ENCODE assay signal across 9 mouse cellular contexts in genomic region chr2:165888813-165889221, GRCm38 (mm10). TPM values are rescaled to one million over a fixed set of nuclear protein-coding genes. Genes with fewer than 3 reads are reported as not detected.
A peak's percentile ranks its signal among the peaks of the same experiment; 100 is the strongest.
DNase-seq lines count a peak whose midpoint lies in the region; ATAC-seq and TF ChIP-seq lines count a peak whose summit lies in the region.
"Had no signal": no experiment of that assay in that cellular context is flagged by ENCODE, and none has a peak within 500 bp of the region (broad histone marks: within the 10 kb centered on the region; RNA-seq: fewer than 3 reads in every experiment).

No protein-coding gene starts in this region.

- H3K9ac ChIP-seq in heart, postnatal 0 days (replicated peaks; ENCODE audit: low read depth, low read length) = no peak overlapping the region
- no peak overlapping the region for H3K9ac ChIP-seq in hindbrain, postnatal 0 days (replicated peaks; ENCODE audit: low read length)

- no peaks in the 10 kb centered on the region for H3K9me3 ChIP-seq in heart, postnatal 0 days (replicated peaks; ENCODE audit: control insufficient read depth, low read length)
- H3K9me3 ChIP-seq in hindbrain, postnatal 0 days (ENCODE audit: low read length) = no peaks in the 10 kb centered on the region

- WGBS in heart, postnatal 0 days = 19% methylated on average over 3 of the region's 3 CpGs
- WGBS in hindbrain, postnatal 0 days = 14% methylated on average over 3 of the region's 3 CpGs

- TF ChIP-seq CTCF in heart, postnatal 0 days (IDR thresholded peaks at IDR 0.05; ENCODE audit: low read depth) = no peak
- TF ChIP-seq CTCF in hindbrain, postnatal 0 days (IDR thresholded peaks at IDR 0.05; ENCODE audit: low read depth) = no peak

- intact Hi-C loops in left cerebral cortex, postnatal 10 days (cut with DNase I) = loop anchor here (5.0 kb wide), 1 partner anchor 67 kb away; no protein-coding TSS in a partner anchor

- no peak overlapping the region for H3K4me2 ChIP-seq in heart, postnatal 0 days (ENCODE audit: low read depth, low read length)
- H3K4me2 ChIP-seq in hindbrain, postnatal 0 days (ENCODE audit: low read depth, low read length) = no peak overlapping the region

- no peak for TF ChIP-seq EP300 in heart, postnatal 0 days (IDR thresholded peaks at IDR 0.05; ENCODE audit: low read depth)

- H3K27me3 ChIP-seq in heart, postnatal 0 days (ENCODE audit: control insufficient read depth, insufficient read depth, low read length) = no peaks in the 10 kb centered on the region
- H3K27me3 ChIP-seq in hindbrain, postnatal 0 days (ENCODE audit: insufficient read depth, low read length) = no peaks in the 10 kb centered on the region

- peaks cover 52% of the 10 kb centered on the region for H3K4me1 ChIP-seq in heart, postnatal 0 days (ENCODE audit: control insufficient read depth, insufficient read depth)
- peaks cover 40% of the 10 kb centered on the region for H3K4me1 ChIP-seq in hindbrain, postnatal 0 days (ENCODE audit: insufficient read depth, low read length)

- H3K4me3 ChIP-seq in heart, postnatal 0 days (ENCODE audit: low read depth, low read length) = no peak overlapping the region
- H3K4me3 ChIP-seq in hindbrain, postnatal 0 days (ENCODE audit: low read length) = no peak overlapping the region
- H3K4me3 ChIP-seq: myocyte had no signal

- ATAC-seq in heart, postnatal 0 days (ENCODE audit: insufficient read depth, low read depth) = no peak
- no peak for ATAC-seq in hindbrain, postnatal 0 days
- peak; percentile 26 for ATAC-seq in megakaryocyte progenitor cell, adult 5-6 weeks (replicated peaks; ENCODE audit: poor library complexity)

- DNase-seq in heart, postnatal 0 days (ENCODE audit: low spot score) = no peak
- no peak for DNase-seq in heart, adult 8-10 months (ENCODE audit: low spot score)
- peak; percentile 76 to 80 for DNase-seq in cerebellum, postnatal 10 days
- peak; percentile 24 for DNase-seq in hindbrain, postnatal 0 days (ENCODE audit: low spot score)
- DNase-seq in adipocyte (ENCODE audit: low spot score) = no peak
- no peak for DNase-seq in left cerebral cortex, postnatal 10 days (ENCODE audit: extremely low spot score in 1 of 2, low spot score in 2 of 2)
- DNase-seq in thymus, postnatal 14 days = no peak

- peak overlapping the region; percentile 100 for H3K27ac ChIP-seq in heart, postnatal 0 days (ENCODE audit: low read depth)
- H3K27ac ChIP-seq in hindbrain, postnatal 0 days = peak overlapping the region; percentile 100

- H3K36me3 ChIP-seq in heart, postnatal 0 days (replicated peaks; ENCODE audit: control insufficient read depth, insufficient read depth, low read length) = no peaks in the 10 kb centered on the region
- H3K36me3 ChIP-seq in hindbrain, postnatal 0 days (ENCODE audit: insufficient read depth, low read length) = no peaks in the 10 kb centered on the region

RNA-seq across cellular contexts. Expression of gene Zmynd8, which starts 10.0 kb away (rescaled TPM):
- 19.2 and 48.1 TPM in 2 replicates for total RNA-seq in heart, postnatal 0 days (2014; rRNA removed; ENCODE audit: low replicate concordance)
- 35.3 and 35.4 TPM in 2 replicates for polyA plus RNA-seq in heart, postnatal 0 days (2015; fragmentation: Nextera tagmentation; extraction: Ambion mirVana)
- 10 to 100 TPM; 35.5 to 60.5 (median 45.4) TPM for total RNA-seq in heart, adult 8-10 months (2022)
- total RNA-seq in hindbrain, postnatal 0 days (2014; rRNA removed) = 46.6 and 46.8 TPM in 2 replicates
- polyA plus RNA-seq in hindbrain, postnatal 0 days (2015; fragmentation: Nextera tagmentation; extraction: Ambion mirVana) = 53.0 and 56.9 TPM in 2 replicates
- total RNA-seq in megakaryocyte progenitor cell, adult 5-6 weeks (2015) = 44.6 and 49.9 TPM in 2 replicates
- 32.1 and 35.8 TPM in 2 replicates for total RNA-seq in megakaryocyte progenitor cell, adult 5-6 weeks (2017)
- total RNA-seq in left cerebral cortex, postnatal 10 days (2021) = 100 to 1,000 TPM; 101 to 104 TPM

Comparison
In these comparisons a context has a peak if more than half of its experiments do, and no peak if none do; other contexts are left out.
1. DNase-seq: peak in cerebellum, postnatal 10 days (2 of 2) and hindbrain, postnatal 0 days (single experiment); none in heart, postnatal 0 days (single experiment), heart, adult 8-10 months (single experiment), adipocyte (single experiment), left cerebral cortex, postnatal 10 days (0 of 2) and thymus, postnatal 14 days (single experiment).